Mouse (Mus musculus) intestine, embryonic 16.5 days (tissue): Measurements from ENCODE around the gene Gpr174. TPM values are rescaled to one million over a fixed set of nuclear protein-coding genes. Genes with fewer than 3 reads are reported as not detected.

Experiments
- ATAC-seq: fragments of 200-750 bp; cut with Nextera tagmentation; 2 replicates; pipeline ENCODE4 v1.8.0; 2017; ENCODE audit warnings: moderate TSS enrichment, moderate library complexity
- H3K27ac ChIP-seq: fragments of 300-500 bp; sonication (generic); 2 replicates; pipeline ENCODE4 v1.5.1; 2014; ENCODE audit warnings: mild to moderate bottlenecking, low read length
- H3K27me3 ChIP-seq: fragments of 300-500 bp; sonication (generic); replicated peaks from 2 replicates; pipeline ENCODE4 v1.6.1; 2014; ENCODE audit warnings: low read length, control low read depth, mixed read lengths; ENCODE audit not compliant: control insufficient read depth, insufficient read depth
- H3K36me3 ChIP-seq: fragments of 300-500 bp; sonication (generic); 2 replicates; pipeline ENCODE4 v1.6.1; 2014; ENCODE audit warnings: low read length, control low read depth; ENCODE audit not compliant: control insufficient read depth, insufficient read depth
- H3K4me1 ChIP-seq: fragments of 300-500 bp; sonication (generic); 2 replicates; pipeline ENCODE4 v1.6.1; 2014; ENCODE audit warnings: low read length, control low read depth, mixed read lengths; ENCODE audit not compliant: control insufficient read depth, insufficient read depth
- H3K4me2 ChIP-seq: fragments of 300-500 bp; sonication (generic); 2 replicates; pipeline ENCODE4 v1.6.1; 2014; ENCODE audit warnings: low read depth, low read length, control low read depth
- H3K4me3 ChIP-seq: fragments of 300-500 bp; sonication (generic); 2 replicates; pipeline ENCODE4 v1.5.1; 2014; ENCODE audit warnings: mild to moderate bottlenecking, low read length
- H3K9ac ChIP-seq: fragments of 300-500 bp; sonication (generic); 2 replicates; pipeline ENCODE4 v1.6.1; 2014; ENCODE audit warnings: low read depth, low read length
- H3K9me3 ChIP-seq: fragments of 300-500 bp; sonication (generic); 2 replicates; pipeline ENCODE4 v1.6.1; 2016; ENCODE audit warnings: low read length, control low read depth; ENCODE audit not compliant: control insufficient read depth
- WGBS: fragments of 180-500 bp; shearing (Covaris S2); extraction: QIAGEN DNeasy Blood & Tissue Kit; methylation state at CpG from one replicate; pipeline ENCODE4 v1.1.7; 2014; 5-methylcytosine and 5-hydroxymethylcytosine counted together
- polyA plus RNA-seq: library from polyadenylated mRNA; unstranded; fragments of >200 nt; fragmentation: Nextera tagmentation; extraction: Ambion mirVana; gene quantifications from 2 replicates; pipeline ENCODE4 v1.2.1, GENCODE M21; 2015

Gene Gpr174
- 0.04 and 0.11 TPM in 2 replicates for polyA plus RNA-seq

DNA sequence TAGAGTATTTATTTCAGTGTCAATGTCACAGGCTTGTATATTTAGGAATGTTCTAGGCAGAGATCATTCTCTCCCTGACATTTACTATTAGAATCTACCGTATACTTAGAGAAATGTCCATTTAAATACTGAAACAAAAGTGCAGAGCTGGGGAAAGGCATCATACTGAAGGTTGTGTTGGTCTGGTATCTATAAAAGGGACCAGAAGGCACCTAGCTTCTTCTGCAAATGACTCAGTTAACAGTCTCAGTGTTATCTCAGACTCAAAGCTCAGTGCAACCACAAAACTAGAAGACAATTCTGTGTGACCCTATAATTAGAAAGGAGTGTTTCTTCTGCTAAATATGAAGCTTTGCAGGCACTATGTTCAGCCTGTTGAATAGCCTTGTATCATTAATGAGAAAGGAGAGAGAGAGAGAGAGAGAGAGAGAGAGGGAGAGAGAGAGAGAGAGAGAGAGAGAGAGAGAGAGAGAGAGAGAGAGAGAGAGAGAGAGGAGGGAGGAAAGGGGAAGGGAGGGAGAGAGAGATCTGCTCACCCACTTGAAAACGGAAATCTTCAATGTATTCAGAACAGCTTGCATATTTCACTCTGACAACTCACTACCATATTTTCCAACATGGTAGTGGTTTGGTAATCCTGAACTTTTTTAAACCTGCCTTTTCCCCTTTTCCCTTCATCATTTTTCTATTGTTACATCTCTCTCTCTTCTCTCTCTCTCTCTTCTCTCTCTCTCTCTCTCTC is at the start of gene Gpr174:
Gpr174 (plus strand) TSS at position 393 of the 742 bp plus-strand sequence.
- H3K27ac ChIP-seq = no peak within 1 kb of the TSS
- ATAC-seq = no peak
- WGBS = 72% methylated on average over 2 of the region's 2 CpGs
- no peaks in the 10 kb centered on the region for H3K9me3 ChIP-seq
- no peaks in the 10 kb centered on the region for H3K36me3 ChIP-seq
- no peak within 1 kb of the TSS for H3K4me2 ChIP-seq
- H3K4me3 ChIP-seq = no peak within 1 kb of the TSS
- no peak within 1 kb of the TSS for H3K9ac ChIP-seq
- H3K27me3 ChIP-seq = no peaks in the 10 kb centered on the region
- H3K4me1 ChIP-seq = no peaks in the 10 kb centered on the region

GRCm38 (mm10) chrX:107217577-107218090 is 38.0 kb upstream of the Gpr174 start:
- H3K9ac ChIP-seq = no peak overlapping the region
- H3K27ac ChIP-seq = no peak overlapping the region
- no peak overlapping the region for H3K4me3 ChIP-seq
- H3K4me1 ChIP-seq = no peaks in the 10 kb centered on the region
- H3K27me3 ChIP-seq = no peaks in the 10 kb centered on the region
- H3K9me3 ChIP-seq = no peaks in the 10 kb centered on the region
- 90% methylated on average over 2 of the region's 2 CpGs for WGBS
- no peak overlapping the region for H3K4me2 ChIP-seq
- no peak for ATAC-seq
- no peaks in the 10 kb centered on the region for H3K36me3 ChIP-seq

GRCm38 (mm10) chrX:107224846-107225245 is 30.8 kb upstream of the Gpr174 start:
- H3K27me3 ChIP-seq = no peaks in the 10 kb centered on the region
- no peaks in the 10 kb centered on the region for H3K36me3 ChIP-seq
- no peaks in the 10 kb centered on the region for H3K4me1 ChIP-seq
- no peak overlapping the region for H3K9ac ChIP-seq
- no peak overlapping the region for H3K27ac ChIP-seq
- 58% methylated on average over 1 of the region's 1 CpGs for WGBS
- no peak overlapping the region for H3K4me3 ChIP-seq
- H3K9me3 ChIP-seq = no peaks in the 10 kb centered on the region
- ATAC-seq = no peak
- no peak overlapping the region for H3K4me2 ChIP-seq

- Histone ChIP-seq H3K4me1 (no peaks in the 10 kb centered on the region), H3K9me3 (no peaks in the 10 kb centered on the region), H3K4me3 (no peak overlapping the region), H3K27ac (no peak overlapping the region), H3K27me3 (no peaks in the 10 kb centered on the region), H3K36me3 (no peaks in the 10 kb centered on the region), H3K4me2 (no peak overlapping the region), H3K9ac (no peak overlapping the region)
- 72% methylated on average over 1 of the region's 1 CpGs for WGBS
- ATAC-seq = no peak
Observed at GRCm38 (mm10) chrX:107231214-107231613, 24.5 kb upstream of the Gpr174 start.

GRCm38 (mm10) chrX:107234655-107235054 is 21.0 kb upstream of the Gpr174 start:
- Histone ChIP-seq H3K9ac (no peak overlapping the region), H3K27ac (no peak overlapping the region), H3K4me1 (no peaks in the 10 kb centered on the region), H3K27me3 (no peaks in the 10 kb centered on the region), H3K9me3 (no peaks in the 10 kb centered on the region), H3K4me3 (no peak overlapping the region), H3K36me3 (no peaks in the 10 kb centered on the region), H3K4me2 (no peak overlapping the region)
- ATAC-seq = no peak

- Histone ChIP-seq H3K27me3 (no peaks in the 10 kb centered on the region), H3K4me3 (no peak overlapping the region), H3K4me2 (no peak overlapping the region), H3K4me1 (no peaks in the 10 kb centered on the region), H3K27ac (no peak overlapping the region), H3K36me3 (no peaks in the 10 kb centered on the region), H3K9me3 (no peaks in the 10 kb centered on the region), H3K9ac (no peak overlapping the region)
- WGBS = 87% methylated on average over 1 of the region's 1 CpGs
- no peak for ATAC-seq
Observed at GRCm38 (mm10) chrX:107236461-107236860, 19.2 kb upstream of the Gpr174 start.

- Histone ChIP-seq H3K9me3 (no peaks in the 10 kb centered on the region), H3K4me2 (no peak overlapping the region), H3K27me3 (no peaks in the 10 kb centered on the region), H3K27ac (no peak overlapping the region), H3K4me1 (no peaks in the 10 kb centered on the region), H3K4me3 (no peak overlapping the region), H3K9ac (no peak overlapping the region), H3K36me3 (no peaks in the 10 kb centered on the region)
- ATAC-seq = no peak
- WGBS = 68% methylated on average over 2 of the region's 2 CpGs
Observed at GRCm38 (mm10) chrX:107250390-107250789, 5.3 kb upstream of the Gpr174 start.

DNA sequence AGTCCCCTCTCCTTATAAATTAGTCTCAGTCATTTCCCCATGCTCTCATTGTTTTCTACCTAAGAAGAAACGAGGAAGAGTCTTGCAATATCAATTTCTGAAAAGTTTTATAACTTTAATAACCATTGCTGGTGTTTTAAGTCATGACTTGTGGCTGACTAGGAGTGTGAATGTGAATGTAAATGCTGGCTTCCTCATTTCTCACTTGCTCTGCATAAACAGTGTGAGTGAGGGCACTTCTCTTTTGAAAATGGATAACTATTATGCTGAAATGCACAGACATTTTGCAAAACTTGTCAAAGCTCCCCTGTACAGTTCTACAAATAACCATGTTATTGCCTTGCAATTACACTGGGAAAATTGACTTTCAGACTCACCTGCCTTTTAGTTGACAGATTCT is 8.9 kb downstream of the Gpr174 start:
- Histone ChIP-seq H3K4me1 (no peaks in the 10 kb centered on the region), H3K9me3 (no peaks in the 10 kb centered on the region), H3K36me3 (no peaks in the 10 kb centered on the region), H3K4me2 (no peak overlapping the region), H3K4me3 (no peak overlapping the region), H3K27me3 (no peaks in the 10 kb centered on the region), H3K9ac (no peak overlapping the region), H3K27ac (no peak overlapping the region)
- WGBS = 24% methylated on average over 1 of the region's 1 CpGs
- ATAC-seq = no peak

GRCm38 (mm10) chrX:107277606-107278005 is 21.9 kb downstream of the Gpr174 start:
- Histone ChIP-seq H3K4me2 (no peak overlapping the region), H3K9ac (no peak overlapping the region), H3K27me3 (no peaks in the 10 kb centered on the region), H3K36me3 (no peaks in the 10 kb centered on the region), H3K4me1 (no peaks in the 10 kb centered on the region), H3K9me3 (no peaks in the 10 kb centered on the region), H3K4me3 (no peak overlapping the region), H3K27ac (no peak overlapping the region)
- ATAC-seq = no peak
- WGBS = 68% methylated on average over 2 of the region's 2 CpGs

GRCm38 (mm10) chrX:107284211-107284610 is 28.5 kb downstream of the Gpr174 start:
- 58% methylated on average over 4 of the region's 4 CpGs for WGBS
- no peak overlapping the region for H3K27ac ChIP-seq
- H3K4me2 ChIP-seq = no peak overlapping the region

More at GRCm38 (mm10) chrX:107284211-107284610, 28.5 kb downstream of the Gpr174 start:
- H3K4me1 ChIP-seq = no peaks in the 10 kb centered on the region
- H3K9ac ChIP-seq = no peak overlapping the region
- H3K9me3 ChIP-seq = no peaks in the 10 kb centered on the region
- no peaks in the 10 kb centered on the region for H3K27me3 ChIP-seq
- H3K36me3 ChIP-seq = no peaks in the 10 kb centered on the region
- no peak for ATAC-seq
- H3K4me3 ChIP-seq = no peak overlapping the region
